Mouse (Mus musculus) embryonic facial prominence, embryonic 12.5 days (tissue): ENCODE measurements around the gene Dock4. TPM values are rescaled to one million over a fixed set of nuclear protein-coding genes. Genes with fewer than 3 reads are reported as not detected.

ENCODE experiments used
- ATAC-seq: fragments of 200-750 bp; cut with Nextera tagmentation; 2 replicates; pipeline ENCODE4 v1.8.0; 2017; ENCODE audit not compliant: insufficient number of reproducible peaks, insufficient read depth, low FRiP score, low TSS enrichment
- H3K27ac ChIP-seq: fragments of 300-500 bp; sonication (generic); 2 replicates; pipeline ENCODE4 v1.5.1; 2016; ENCODE audit warnings: mild to moderate bottlenecking
- H3K27me3 ChIP-seq: fragments of 300-500 bp; sonication (generic); 2 replicates; pipeline ENCODE4 v1.6.1; 2016; ENCODE audit warnings: mild to moderate bottlenecking, moderate library complexity
- H3K36me3 ChIP-seq: fragments of 300-500 bp; sonication (generic); 2 replicates; pipeline ENCODE4 v1.6.1; 2016; ENCODE audit warnings: mild to moderate bottlenecking
- H3K4me1 ChIP-seq: fragments of 300-500 bp; sonication (generic); 2 replicates; pipeline ENCODE4 v1.6.1; 2016
- H3K4me2 ChIP-seq: fragments of 300-500 bp; sonication (generic); replicated peaks from 2 replicates; pipeline ENCODE4 v1.6.1; 2016; ENCODE audit warnings: mild to moderate bottlenecking, moderate library complexity
- H3K4me3 ChIP-seq: fragments of 300-500 bp; sonication (generic); 2 replicates; pipeline ENCODE4 v1.5.1; 2016; ENCODE audit warnings: mild to moderate bottlenecking
- H3K9ac ChIP-seq: fragments of 300-500 bp; sonication (generic); 2 replicates; pipeline ENCODE4 v1.6.1; 2016; ENCODE audit warnings: mild to moderate bottlenecking, moderate library complexity
- H3K9me3 ChIP-seq: fragments of 300-500 bp; sonication (generic); 2 replicates; pipeline ENCODE4 v1.6.1; 2016; ENCODE audit warnings: mild to moderate bottlenecking, moderate library complexity
- WGBS: fragments of 180-500 bp; shearing (Covaris S2); methylation state at CpG from one replicate; pipeline ENCODE4 v1.1.7; 2016; 5-methylcytosine and 5-hydroxymethylcytosine counted together
- polyA plus RNA-seq: library from polyadenylated mRNA; unstranded; fragments of >200 nt; fragmentation: Nextera tagmentation; extraction: Ambion mirVana; gene quantifications from 2 replicates; pipeline ENCODE4 v1.2.1, GENCODE M21; 2016

Gene Dock4
- polyA plus RNA-seq, 1 experiment from 2014 or later, result 24.5 TPM

DNA sequence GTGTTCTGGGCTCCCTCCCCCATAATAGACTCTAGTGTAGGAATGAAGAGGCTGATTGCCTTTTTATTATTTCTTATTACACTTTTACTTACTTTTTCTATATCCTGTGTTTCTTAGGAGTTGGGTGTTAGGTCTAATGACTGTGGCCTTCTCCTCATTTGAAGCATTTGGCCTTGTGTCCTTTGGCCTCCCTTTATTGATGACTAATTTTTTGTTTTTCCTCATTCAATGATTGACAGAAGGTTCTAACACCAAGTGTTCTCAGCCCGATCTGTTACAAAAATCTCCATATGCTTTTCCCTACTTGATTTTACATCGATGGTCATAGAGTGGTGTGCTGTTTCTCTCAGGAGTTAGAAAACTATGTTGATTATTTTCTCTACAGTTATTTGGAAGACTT lies 108.2 kb downstream of the Dock4 start:
- no peak for ATAC-seq
- Histone ChIP-seq H3K27ac (no peak overlapping the region), H3K27me3 (no peaks in the 10 kb centered on the region), H3K4me1 (no peaks in the 10 kb centered on the region), H3K9ac (no peak overlapping the region), H3K36me3 (no peaks in the 10 kb centered on the region), H3K4me2 (no peak overlapping the region), H3K9me3 (no peaks in the 10 kb centered on the region), H3K4me3 (no peak overlapping the region)
- 85% methylated on average over 2 of the region's 2 CpGs for WGBS

DNA sequence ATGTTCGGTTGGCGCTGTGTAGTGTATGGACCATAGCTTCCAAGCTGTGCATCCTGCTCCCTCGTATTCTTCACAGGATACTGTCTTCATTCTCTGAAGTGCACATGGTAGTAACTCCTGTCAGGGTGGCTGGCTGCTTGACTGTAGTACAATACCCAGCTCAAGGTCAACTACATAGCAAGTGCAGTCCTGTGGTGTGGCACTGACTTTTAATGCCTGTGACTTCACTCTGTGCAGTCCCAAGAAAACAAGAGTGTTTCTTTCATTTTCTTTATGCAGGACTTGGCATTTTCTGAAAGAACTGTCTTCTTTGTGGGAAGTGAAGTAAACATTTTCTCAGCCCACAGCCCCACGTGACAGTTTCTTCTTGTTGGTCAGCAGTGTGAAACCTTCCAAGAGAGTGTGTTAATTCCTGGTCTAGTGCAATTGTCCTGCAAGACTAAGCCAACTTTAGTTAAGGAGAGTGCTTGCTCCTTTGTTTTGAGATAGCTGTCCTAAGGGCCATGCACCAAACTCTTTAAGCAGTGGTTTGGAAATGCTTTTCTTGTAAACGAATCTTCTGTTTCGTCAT lies 109.3 kb downstream of the Dock4 start:
- H3K4me3 ChIP-seq, result no peak overlapping the region
- H3K27ac ChIP-seq, result no peak overlapping the region
- no peak for ATAC-seq
- no peaks in the 10 kb centered on the region for H3K4me1 ChIP-seq
- no peak overlapping the region for H3K4me2 ChIP-seq
- no peaks in the 10 kb centered on the region for H3K9me3 ChIP-seq
- no peaks in the 10 kb centered on the region for H3K27me3 ChIP-seq
- no peaks in the 10 kb centered on the region for H3K36me3 ChIP-seq
- WGBS, result 87% methylated on average over 6 of the region's 6 CpGs
- H3K9ac ChIP-seq, result no peak overlapping the region

DNA sequence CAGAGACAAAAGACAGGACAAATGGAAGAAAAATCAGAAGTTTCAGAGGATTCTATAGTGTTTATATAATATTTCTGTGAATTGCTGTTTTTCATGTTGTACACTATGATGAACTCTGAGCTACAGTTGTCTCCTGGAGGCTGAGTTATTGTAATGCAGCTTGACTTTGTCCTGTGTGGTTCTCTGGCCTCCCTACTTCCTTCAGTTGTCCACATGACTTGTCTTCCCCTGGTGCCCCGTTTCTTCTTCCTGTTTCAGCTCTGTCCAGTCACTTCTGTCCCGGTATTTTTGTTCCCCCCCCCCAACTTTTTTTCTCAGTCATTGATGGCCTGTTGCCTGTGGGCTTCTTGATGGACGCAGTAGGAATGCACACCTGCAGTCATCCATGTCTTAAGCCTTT lies 112.8 kb downstream of the Dock4 start:
- Histone ChIP-seq H3K9ac (no peak overlapping the region), H3K4me3 (no peak overlapping the region), H3K27ac (no peak overlapping the region), H3K9me3 (no peaks in the 10 kb centered on the region), H3K27me3 (no peaks in the 10 kb centered on the region), H3K4me1 (no peaks in the 10 kb centered on the region), H3K4me2 (no peak overlapping the region), H3K36me3 (no peaks in the 10 kb centered on the region)
- ATAC-seq, result no peak
- 89% methylated on average over 3 of the region's 3 CpGs for WGBS

DNA sequence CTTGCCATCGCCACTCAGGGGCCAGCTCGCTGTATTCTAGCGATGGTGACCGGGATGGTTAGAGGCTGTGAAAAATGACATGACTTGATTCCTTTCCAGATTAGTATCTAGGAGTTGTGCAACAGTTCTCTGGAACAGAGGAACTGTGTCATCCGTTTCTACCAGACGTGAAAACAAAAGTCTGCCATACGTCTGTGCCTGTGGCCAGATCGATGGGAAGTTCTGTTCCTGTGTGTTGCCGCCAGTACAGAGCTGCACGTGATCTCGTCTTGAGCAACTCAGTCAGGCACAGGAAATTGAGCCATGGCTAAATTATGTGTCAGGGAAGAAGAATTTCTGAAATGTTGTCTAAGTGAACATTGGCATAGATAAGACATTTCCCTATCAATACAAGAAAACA lies 113.4 kb downstream of the Dock4 start:
- Histone ChIP-seq H3K9me3 (no peaks in the 10 kb centered on the region), H3K27me3 (no peaks in the 10 kb centered on the region), H3K4me3 (no peak overlapping the region), H3K4me1 (no peaks in the 10 kb centered on the region), H3K36me3 (no peaks in the 10 kb centered on the region), H3K27ac (no peak overlapping the region), H3K4me2 (no peak overlapping the region), H3K9ac (no peak overlapping the region)
- ATAC-seq, result no peak
- 84% methylated on average over 11 of the region's 11 CpGs for WGBS

DNA sequence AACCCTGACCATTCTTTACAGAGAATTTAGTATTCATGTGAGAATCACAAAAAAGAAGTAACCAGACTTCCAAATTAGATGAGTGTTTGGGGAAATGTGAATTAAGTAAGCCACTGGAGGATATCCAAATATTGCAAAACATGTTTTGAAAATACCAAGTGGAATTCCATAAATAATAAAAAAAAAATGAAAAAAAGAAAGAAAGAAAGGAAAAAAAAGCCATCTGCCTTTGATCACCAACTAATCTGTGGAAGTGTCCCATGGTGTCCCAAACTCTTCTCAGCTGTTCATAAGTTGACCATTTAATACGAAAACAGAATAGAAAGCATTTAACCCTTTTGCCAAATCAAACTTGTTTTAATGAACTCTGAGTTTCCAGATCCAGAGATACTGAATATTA lies 118.0 kb downstream of the Dock4 start:
- Histone ChIP-seq H3K9me3 (no peaks in the 10 kb centered on the region), H3K27me3 (no peaks in the 10 kb centered on the region), H3K27ac (no peak overlapping the region), H3K9ac (no peak overlapping the region), H3K4me3 (no peak overlapping the region), H3K36me3 (no peaks in the 10 kb centered on the region), H3K4me1 (peaks cover 8% of the 10 kb centered on the region), H3K4me2 (no peak overlapping the region)
- WGBS, result 55% methylated on average over 1 of the region's 1 CpGs
- ATAC-seq, result no peak

DNA sequence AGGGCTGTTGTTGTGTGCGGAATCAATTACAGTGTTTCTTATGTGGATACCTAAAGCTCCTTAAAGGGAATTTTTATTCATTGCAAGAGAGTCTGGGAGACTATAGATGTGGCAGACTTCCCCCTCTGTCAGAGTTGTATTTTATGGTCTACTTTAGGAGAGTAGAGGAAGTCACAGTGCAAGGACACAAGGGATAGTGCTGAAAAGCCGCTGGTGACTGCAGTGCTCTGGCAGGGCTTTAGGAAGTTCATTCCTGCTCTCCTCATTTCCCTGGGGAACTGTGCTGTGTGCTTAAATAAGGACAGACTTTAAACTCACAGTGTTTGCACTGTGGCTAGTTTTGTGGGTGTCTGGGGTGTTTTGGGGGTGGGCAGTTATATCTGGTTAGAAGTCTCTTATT lies 118.5 kb downstream of the Dock4 start:
- Histone ChIP-seq H3K27ac (no peak overlapping the region), H3K27me3 (no peaks in the 10 kb centered on the region), H3K36me3 (no peaks in the 10 kb centered on the region), H3K4me2 (no peak overlapping the region), H3K4me1 (peaks cover 14% of the 10 kb centered on the region), H3K9ac (no peak overlapping the region), H3K9me3 (no peaks in the 10 kb centered on the region), H3K4me3 (no peak overlapping the region)
- WGBS, result 70% methylated on average over 2 of the region's 2 CpGs
- no peak for ATAC-seq

DNA sequence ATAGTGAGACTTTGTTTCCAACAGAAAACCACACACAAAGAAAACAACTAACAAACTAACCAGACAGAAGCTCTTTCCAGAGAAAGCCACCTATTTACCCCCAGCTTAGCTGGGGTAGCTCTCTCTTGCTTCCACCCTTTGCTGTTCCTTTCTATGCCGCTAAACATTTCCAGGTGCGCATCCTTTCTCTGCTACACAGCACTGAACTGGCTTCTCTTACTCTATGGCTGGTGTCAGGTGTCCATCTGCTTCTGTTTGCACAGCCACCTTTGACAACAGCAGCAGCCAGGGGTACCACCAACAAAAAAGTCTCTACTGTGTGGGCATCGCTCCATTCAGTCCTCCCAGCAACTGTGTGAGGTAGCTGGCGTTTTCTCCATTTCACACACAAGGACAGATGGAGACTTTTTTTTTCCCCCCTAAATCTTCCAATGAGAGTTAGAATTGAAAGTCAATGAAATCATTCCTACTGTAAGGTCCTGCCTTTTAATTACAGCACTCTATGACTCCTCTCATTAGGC lies 122.7 kb downstream of the Dock4 start:
- Histone ChIP-seq H3K4me1 (peaks cover 19% of the 10 kb centered on the region), H3K4me2 (no peak overlapping the region), H3K9ac (no peak overlapping the region), H3K27me3 (no peaks in the 10 kb centered on the region), H3K27ac (no peak overlapping the region), H3K4me3 (no peak overlapping the region), H3K9me3 (no peaks in the 10 kb centered on the region), H3K36me3 (no peaks in the 10 kb centered on the region)
- no peak for ATAC-seq
- 52% methylated on average over 4 of the region's 4 CpGs for WGBS

DNA sequence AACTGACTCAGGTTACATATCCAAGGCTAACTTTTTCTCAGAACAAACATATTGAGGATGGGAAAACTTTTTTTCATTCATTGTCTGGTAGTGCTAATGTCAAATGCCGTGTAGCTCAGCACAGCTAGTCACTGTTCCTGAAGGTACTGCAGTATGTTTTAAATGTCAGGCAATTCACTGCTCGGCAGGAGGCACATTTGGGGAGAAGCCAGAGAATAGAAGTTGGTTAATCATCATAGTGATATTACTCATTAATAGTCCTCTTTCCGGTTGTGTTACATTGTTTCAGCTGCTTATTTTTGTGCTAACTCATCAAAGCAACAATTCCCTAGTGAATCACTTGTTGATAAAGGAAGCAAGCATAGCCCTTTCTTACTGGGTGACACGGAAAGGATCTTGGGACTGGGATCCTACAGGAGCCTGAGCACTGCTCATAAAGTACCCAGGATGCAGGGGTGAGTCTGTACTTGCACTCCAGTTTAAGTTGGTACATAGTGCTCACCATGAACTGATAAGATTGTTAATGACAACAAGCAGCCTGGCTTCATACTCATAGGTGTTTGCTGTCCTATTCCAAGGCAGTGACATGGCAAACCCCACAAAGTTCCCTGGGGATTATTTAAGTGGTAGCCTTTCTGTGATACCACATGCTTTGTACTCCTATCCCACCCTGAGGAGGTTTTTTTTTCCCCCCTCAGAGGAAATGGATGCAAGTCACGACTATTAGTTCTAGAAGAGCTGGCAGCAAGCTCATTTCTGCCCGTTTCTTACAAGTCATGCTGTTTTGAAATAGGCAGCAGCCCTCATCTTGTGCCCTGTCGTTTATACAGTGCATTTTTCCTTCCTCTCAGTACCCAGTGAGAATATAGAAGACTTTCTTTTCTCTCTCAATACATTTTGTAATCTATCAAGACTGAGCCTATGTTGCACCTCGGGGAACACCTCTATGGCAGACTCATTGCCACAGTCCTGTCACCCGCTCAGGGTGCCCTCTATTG lies 123.5 kb downstream of the Dock4 start:
- H3K4me1 ChIP-seq, result peaks cover 19% of the 10 kb centered on the region
- H3K36me3 ChIP-seq, result no peaks in the 10 kb centered on the region
- H3K4me2 ChIP-seq, result no peak overlapping the region
- H3K27ac ChIP-seq, result no peak overlapping the region
- no peak overlapping the region for H3K4me3 ChIP-seq
- ATAC-seq, result no peak
- H3K27me3 ChIP-seq, result no peaks in the 10 kb centered on the region
- 62% methylated on average over 9 of the region's 9 CpGs for WGBS
- H3K9me3 ChIP-seq, result no peaks in the 10 kb centered on the region
- no peak overlapping the region for H3K9ac ChIP-seq

DNA sequence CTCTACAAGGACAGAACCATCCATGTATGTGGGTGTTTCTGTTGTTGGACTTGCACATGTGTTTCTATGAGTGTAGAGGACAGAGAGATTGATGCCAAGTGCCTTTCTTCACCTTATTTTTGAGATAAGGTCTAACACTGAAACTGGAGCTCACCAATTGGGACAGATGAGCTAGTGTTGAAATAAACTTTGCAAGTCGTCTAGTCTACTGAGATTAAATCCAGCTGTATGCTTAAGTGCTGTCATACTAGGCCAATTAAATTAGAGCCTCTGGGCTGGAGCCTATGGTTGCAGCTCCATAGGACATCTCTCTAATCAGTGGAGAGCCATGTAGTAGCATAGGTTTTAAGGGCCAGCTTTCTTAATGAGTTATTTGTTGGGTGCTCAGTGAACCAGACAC lies 124.5 kb downstream of the Dock4 start:
- no peak overlapping the region for H3K4me3 ChIP-seq
- H3K4me1 ChIP-seq, result peaks cover 19% of the 10 kb centered on the region
- no peak overlapping the region for H3K9ac ChIP-seq
- H3K4me2 ChIP-seq, result no peak overlapping the region
- WGBS, result 13% methylated on average over 1 of the region's 1 CpGs
- H3K9me3 ChIP-seq, result no peaks in the 10 kb centered on the region
- H3K36me3 ChIP-seq, result no peaks in the 10 kb centered on the region
- no peaks in the 10 kb centered on the region for H3K27me3 ChIP-seq
- H3K27ac ChIP-seq, result no peak overlapping the region
- ATAC-seq, result no peak

DNA sequence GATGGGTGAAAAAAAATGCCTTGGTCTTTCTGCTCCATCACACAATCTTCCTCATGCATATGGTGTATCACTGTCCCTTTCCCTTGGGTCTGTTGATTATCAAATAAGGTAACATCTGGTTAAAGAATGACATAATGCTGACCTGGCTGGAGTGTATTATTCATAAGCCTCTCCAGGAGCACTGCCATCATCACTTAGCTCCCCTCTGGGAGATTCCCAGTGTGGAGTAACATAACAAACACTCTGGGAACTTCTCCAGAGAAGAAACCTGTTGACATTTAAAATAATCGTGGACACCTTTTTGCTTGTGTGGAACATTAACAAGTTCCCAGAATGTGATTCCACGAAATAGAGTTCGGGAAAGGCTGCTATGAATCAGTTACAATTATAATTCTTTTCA lies 128.3 kb downstream of the Dock4 start:
- peaks cover 7% of the 10 kb centered on the region for H3K4me1 ChIP-seq
- 71% methylated on average over 3 of the region's 3 CpGs for WGBS
- H3K36me3 ChIP-seq, result no peaks in the 10 kb centered on the region
- no peak overlapping the region for H3K4me2 ChIP-seq
- no peak overlapping the region for H3K9ac ChIP-seq
- no peak overlapping the region for H3K4me3 ChIP-seq
- H3K27me3 ChIP-seq, result no peaks in the 10 kb centered on the region
- ATAC-seq, result no peak
- H3K27ac ChIP-seq, result no peak overlapping the region
- H3K9me3 ChIP-seq, result no peaks in the 10 kb centered on the region

DNA sequence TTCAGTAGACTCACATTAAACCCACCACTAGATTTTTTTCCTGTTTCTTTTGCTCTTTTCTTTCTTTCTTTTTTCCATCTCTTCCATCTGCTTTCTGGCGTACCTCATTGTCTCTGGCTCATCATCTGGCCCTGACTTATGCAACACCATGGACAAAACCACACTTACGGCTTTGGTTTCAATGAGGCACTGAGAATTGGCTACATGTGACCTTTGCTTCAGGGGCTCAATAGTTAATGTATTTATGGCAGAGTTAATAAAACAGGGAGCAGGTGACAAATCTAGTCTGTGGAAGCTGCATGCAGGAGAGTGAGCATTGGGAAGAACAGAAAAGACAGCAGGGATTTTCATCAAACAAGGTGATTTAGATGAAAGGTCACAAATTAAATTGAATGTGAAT lies 131.0 kb downstream of the Dock4 start:
- Histone ChIP-seq H3K4me3 (no peak overlapping the region), H3K4me1 (peaks cover 9% of the 10 kb centered on the region), H3K27ac (no peak overlapping the region), H3K9ac (no peak overlapping the region), H3K27me3 (no peaks in the 10 kb centered on the region), H3K36me3 (no peaks in the 10 kb centered on the region), H3K4me2 (no peak overlapping the region), H3K9me3 (no peaks in the 10 kb centered on the region)
- 81% methylated on average over 2 of the region's 2 CpGs for WGBS
- ATAC-seq, result no peak

DNA sequence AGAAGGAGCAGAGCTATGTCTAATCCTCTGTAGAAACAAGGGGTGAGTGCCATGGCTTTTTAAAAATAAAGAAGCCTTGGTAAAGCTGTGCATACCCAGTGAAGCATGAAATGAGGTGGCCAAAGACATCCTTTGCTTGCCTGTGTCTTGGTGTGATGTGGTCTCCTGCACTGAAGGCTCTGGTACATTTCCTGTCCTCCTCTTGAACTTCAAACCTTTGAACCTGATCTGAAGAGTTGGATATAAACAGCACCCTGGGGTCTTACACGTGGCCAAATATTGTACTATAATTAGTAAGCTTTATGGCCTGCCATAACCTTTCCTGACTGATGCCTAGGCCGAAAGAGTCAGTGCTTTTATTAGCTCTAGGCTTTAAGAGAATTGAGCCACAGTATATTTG lies 134.6 kb downstream of the Dock4 start:
- no peak overlapping the region for H3K9ac ChIP-seq
- ATAC-seq, result no peak
- WGBS, result 40% methylated on average over 2 of the region's 2 CpGs

More for the DNA sequence above, 134.6 kb downstream of the Dock4 start:
- Histone ChIP-seq H3K4me3 (no peak overlapping the region), H3K27ac (no peak overlapping the region), H3K4me1 (peaks cover 9% of the 10 kb centered on the region), H3K9me3 (no peaks in the 10 kb centered on the region), H3K27me3 (no peaks in the 10 kb centered on the region), H3K36me3 (no peaks in the 10 kb centered on the region), H3K4me2 (no peak overlapping the region)
